Mouse (Mus musculus) telencephalon, adult 2 months (tissue): ENCODE data around the gene Pex14.
A peak's percentile ranks its signal among the peaks of the same experiment; 100 is the strongest.

Source experiments
- DNase-seq: peaks from one replicate; pipeline ENCODE4 v3.0.0-alpha.2; 2011; ENCODE audit warnings: low read depth, low spot score

Gene Pex14

GRCm38 (mm10) chr4:148952328-148953222, 147.1 kb downstream of the Pex14 start:
- peak; percentile 19 for DNase-seq

- DNase-seq: peak; percentile 29
These were observed 147.8 kb downstream of the Pex14 start for GRCm38 (mm10) chr4:148951821-148952291.

GRCm38 (mm10) chr4:148950932-148951650, 148.6 kb downstream of the Pex14 start:
- no peak for DNase-seq

GRCm38 (mm10) chr4:148950487-148950886, 149.2 kb downstream of the Pex14 start:
- no peak for DNase-seq

GRCm38 (mm10) chr4:148947833-148948388, 151.8 kb downstream of the Pex14 start:
- DNase-seq: no peak

GRCm38 (mm10) chr4:148946071-148946470, 153.6 kb downstream of the Pex14 start:
- no peak for DNase-seq

GRCm38 (mm10) chr4:148945476-148945881, 154.2 kb downstream of the Pex14 start:
- peak; percentile 42 for DNase-seq

- no peak for DNase-seq
These were observed 156.6 kb downstream of the Pex14 start for GRCm38 (mm10) chr4:148943099-148943498.

- no peak for DNase-seq
These were observed 158.4 kb downstream of the Pex14 start for GRCm38 (mm10) chr4:148941321-148941720.

GRCm38 (mm10) chr4:148940674-148941211, 158.9 kb downstream of the Pex14 start:
- DNase-seq: no peak

- no peak for DNase-seq
These were observed 161.1 kb downstream of the Pex14 start for GRCm38 (mm10) chr4:148938546-148938945.

- no peak for DNase-seq
These were observed 162.9 kb downstream of the Pex14 start for GRCm38 (mm10) chr4:148936727-148937126.

GRCm38 (mm10) chr4:148936111-148936510, 163.6 kb downstream of the Pex14 start:
- no peak for DNase-seq

GRCm38 (mm10) chr4:148935211-148935610, 164.5 kb downstream of the Pex14 start:
- no peak for DNase-seq

- no peak for DNase-seq
These were observed 166.6 kb downstream of the Pex14 start for GRCm38 (mm10) chr4:148933109-148933508.

- no peak for DNase-seq
These were observed 168.9 kb downstream of the Pex14 start for GRCm38 (mm10) chr4:148930721-148931229.

GRCm38 (mm10) chr4:148928876-148929275, 170.8 kb downstream of the Pex14 start:
- DNase-seq: no peak

- DNase-seq: no peak
These were observed 171.4 kb downstream of the Pex14 start for GRCm38 (mm10) chr4:148928316-148928715.

- DNase-seq: no peak
These were observed 173.2 kb downstream of the Pex14 start for GRCm38 (mm10) chr4:148926459-148926858.

- no peak for DNase-seq
These were observed 173.9 kb downstream of the Pex14 start for GRCm38 (mm10) chr4:148925589-148926359.

- no peak for DNase-seq
These were observed 175.7 kb downstream of the Pex14 start for GRCm38 (mm10) chr4:148923976-148924375.
